ENCODE assay signal across 12 mouse cellular contexts in genomic region chr6:125256222-125256966, GRCm38 (mm10). TPM values are rescaled to one million over a fixed set of nuclear protein-coding genes. Genes with fewer than 3 reads are reported as not detected.
DNase-seq lines count a peak whose midpoint lies in the region; ATAC-seq and TF ChIP-seq lines count a peak whose summit lies in the region.
"Had no signal": no experiment of that assay in that cellular context is flagged by ENCODE, and none has a peak within 500 bp of the region (broad histone marks: within the 10 kb centered on the region; RNA-seq: fewer than 3 reads in every experiment).

No protein-coding gene starts in this region.

- no peaks in the 10 kb centered on the region for H3K9me3 ChIP-seq in midbrain, embryonic 16.5 days (replicated peaks; ENCODE audit: control insufficient read depth, low read length, poor library complexity, severe bottlenecking)
- H3K9me3 ChIP-seq in forebrain, postnatal 0 days (ENCODE audit: low read length): no peaks in the 10 kb centered on the region
- H3K9me3 ChIP-seq in hindbrain, embryonic 11.5 days (ENCODE audit: control insufficient read depth, low read length): no peaks in the 10 kb centered on the region
- H3K9me3 ChIP-seq: embryonic facial prominence, embryonic 13.5 days; liver, embryonic 13.5 days had no signal

- TF ChIP-seq CTCF in forebrain, postnatal 0 days (IDR thresholded peaks at IDR 0.05; ENCODE audit: low read depth): no peak

- no peak overlapping the region for H3K4me3 ChIP-seq in macrophage (ENCODE audit: inconsistent target)
- no peak overlapping the region for H3K4me3 ChIP-seq in midbrain, embryonic 16.5 days (ENCODE audit: low read depth, low read length)
- no peak overlapping the region for H3K4me3 ChIP-seq in forebrain, postnatal 0 days (ENCODE audit: low read depth, low read length)
- H3K4me3 ChIP-seq in hindbrain, embryonic 11.5 days (ENCODE audit: low read depth, low read length): no peak overlapping the region
- H3K4me3 ChIP-seq: embryonic facial prominence, embryonic 13.5 days; liver, embryonic 13.5 days had no signal

- ATAC-seq in midbrain, embryonic 16.5 days: no peak
- ATAC-seq in forebrain, postnatal 0 days: no peak
- no peak for ATAC-seq in hindbrain, embryonic 11.5 days (ENCODE audit: low FRiP score)

- peak; percentile 80 for DNase-seq in layer of hippocampus, adult 9-11 months
- no peak for DNase-seq in layer of hippocampus, adult 18-20 months (ENCODE audit: low spot score in 2 of 2)
- DNase-seq in adrenal gland, postnatal 14 days: peak; percentile 68
- DNase-seq in gastrocnemius, postnatal 14 days: peak; percentile 51
- no peak for DNase-seq in forebrain, postnatal 0 days
- DNase-seq in hindbrain, embryonic 11.5 days (ENCODE audit: low spot score): no peak
- DNase-seq: liver, embryonic 13.5 days had no signal

- intact Hi-C loops in gastrocnemius, postnatal 14 days (cut with DNase I; ENCODE audit: low total_unique reads): no loop called here

- no peak overlapping the region for H3K4me2 ChIP-seq in midbrain, embryonic 16.5 days (ENCODE audit: low read length)
- no peak overlapping the region for H3K4me2 ChIP-seq in forebrain, postnatal 0 days (ENCODE audit: low read depth)
- no peak overlapping the region for H3K4me2 ChIP-seq in hindbrain, embryonic 11.5 days (replicated peaks; ENCODE audit: low read depth, low read length)
- H3K4me2 ChIP-seq: embryonic facial prominence, embryonic 13.5 days; liver, embryonic 13.5 days had no signal

- H3K27ac ChIP-seq in macrophage: peak overlapping the region; percentile 93
- no peak overlapping the region for H3K27ac ChIP-seq in midbrain, embryonic 16.5 days (ENCODE audit: low read length)
- H3K27ac ChIP-seq in forebrain, postnatal 0 days (ENCODE audit: low read depth, low read length): no peak overlapping the region
- no peak overlapping the region for H3K27ac ChIP-seq in hindbrain, embryonic 11.5 days (ENCODE audit: low read depth, low read length)
- H3K27ac ChIP-seq: embryonic facial prominence, embryonic 13.5 days; liver, embryonic 13.5 days had no signal

- H3K9ac ChIP-seq in midbrain, embryonic 16.5 days (ENCODE audit: low read depth, low read length): no peak overlapping the region
- no peak overlapping the region for H3K9ac ChIP-seq in forebrain, postnatal 0 days
- H3K9ac ChIP-seq in hindbrain, embryonic 11.5 days (ENCODE audit: low read depth, low read length): no peak overlapping the region
- H3K9ac ChIP-seq: embryonic facial prominence, embryonic 13.5 days; liver, embryonic 13.5 days had no signal

- peaks cover 10% of the 10 kb centered on the region for H3K79me2 ChIP-seq in macrophage (ENCODE audit: inconsistent target)

- WGBS in macrophage (ENCODE audit: missing documents): 63% methylated on average over 8 of the region's 8 CpGs
- WGBS in midbrain, embryonic 16.5 days: 85% methylated on average over 8 of the region's 8 CpGs
- 80% methylated on average over 8 of the region's 8 CpGs for WGBS in forebrain, postnatal 0 days
- 84% methylated on average over 8 of the region's 8 CpGs for WGBS in hindbrain, embryonic 11.5 days

- H3K27me3 ChIP-seq in midbrain, embryonic 16.5 days (ENCODE audit: control insufficient read depth, insufficient read depth, low read depth, low read length): no peaks in the 10 kb centered on the region
- H3K27me3 ChIP-seq in forebrain, postnatal 0 days (ENCODE audit: insufficient read depth, low read length): no peaks in the 10 kb centered on the region
- no peaks in the 10 kb centered on the region for H3K27me3 ChIP-seq in hindbrain, embryonic 11.5 days (ENCODE audit: control insufficient read depth, insufficient read depth, low read length)
- H3K27me3 ChIP-seq: embryonic facial prominence, embryonic 13.5 days; liver, embryonic 13.5 days had no signal

- no peaks in the 10 kb centered on the region for H3K36me3 ChIP-seq in macrophage (ENCODE audit: inconsistent target)
- no peaks in the 10 kb centered on the region for H3K36me3 ChIP-seq in midbrain, embryonic 16.5 days (ENCODE audit: control insufficient read depth, insufficient read depth, low read length)
- no peaks in the 10 kb centered on the region for H3K36me3 ChIP-seq in forebrain, postnatal 0 days (ENCODE audit: insufficient read depth)
- H3K36me3 ChIP-seq in hindbrain, embryonic 11.5 days (ENCODE audit: control insufficient read depth, insufficient read depth, low read length): no peaks in the 10 kb centered on the region
- H3K36me3 ChIP-seq: embryonic facial prominence, embryonic 13.5 days; liver, embryonic 13.5 days had no signal

- no peaks in the 10 kb centered on the region for H3K4me1 ChIP-seq in midbrain, embryonic 16.5 days (ENCODE audit: control insufficient read depth, insufficient read depth, low read length)
- H3K4me1 ChIP-seq in forebrain, postnatal 0 days (ENCODE audit: insufficient read depth): no peaks in the 10 kb centered on the region
- H3K4me1 ChIP-seq in hindbrain, embryonic 11.5 days (replicated peaks; ENCODE audit: control insufficient read depth, insufficient read depth, low read length): no peaks in the 10 kb centered on the region
- H3K4me1 ChIP-seq: liver, embryonic 13.5 days had no signal

RNA-seq across cellular contexts. Expression of gene Cd27, which starts 19.6 kb away (rescaled TPM):
- not detected for total RNA-seq in layer of hippocampus, adult 18-20 months (2021)
- total RNA-seq in adrenal gland, postnatal 14 days (2021): 0.93 and 6.9 TPM in 2 replicates
- total RNA-seq in gastrocnemius, postnatal 14 days (2021): under 1 TPM in 1 of 2 experiments, not detected in 1; 0.16 TPM
- total RNA-seq in macrophage (2018; cell fraction: chromatin; rRNA removed): not detected
- total RNA-seq in macrophage (2018; cell fraction: cytosol; rRNA removed): not detected
- not detected for total RNA-seq in macrophage (2018; cell fraction: nucleus; rRNA removed)
- not detected in 3 replicates for polyA plus RNA-seq in macrophage (2018)
- polyA plus RNA-seq in midbrain, embryonic 16.5 days (2015; fragmentation: Nextera tagmentation; extraction: Ambion mirVana): 1.1 and 2.0 TPM in 2 replicates
- not detected in 2 replicates for total RNA-seq in forebrain, postnatal 0 days (2014; rRNA removed)
- 0.33 TPM in 1 of 2 replicates, not detected in the other for polyA plus RNA-seq in forebrain, postnatal 0 days (2015; fragmentation: Nextera tagmentation; extraction: Ambion mirVana)
- polyA plus RNA-seq in hindbrain, embryonic 11.5 days (2014; fragmentation: Nextera tagmentation; extraction: Ambion mirVana): 0.52 and 1.2 TPM in 2 replicates

RNA-seq across cellular contexts. Expression of gene Tapbpl, which starts 24.7 kb away (rescaled TPM):
- total RNA-seq in layer of hippocampus, adult 18-20 months (2021): 1 to 10 TPM; 4.1 to 4.4 TPM
- total RNA-seq in adrenal gland, postnatal 14 days (2021): 12.6 and 14.0 TPM in 2 replicates
- total RNA-seq in gastrocnemius, postnatal 14 days (2021): 1 to 10 TPM; 2.2 to 2.3 TPM
- 10 to 100 TPM in 14 of 26 experiments, 1 to 10 TPM in 12; 3.1 to 21.5 (median 10.5) TPM for total RNA-seq in macrophage (2018; cell fraction: chromatin; rRNA removed)
- 10 to 100 TPM; 14.4 to 67.4 (median 32.1) TPM for total RNA-seq in macrophage (2018; cell fraction: cytosol; rRNA removed)
- total RNA-seq in macrophage (2018; cell fraction: nucleus; rRNA removed): 10 to 100 TPM in 25 of 26 experiments, 1 to 10 TPM in 1; 7.9 to 53.9 (median 24.3) TPM
- polyA plus RNA-seq in macrophage (2018): 11.1 to 31.4 TPM (median 11.5 TPM) in 3 replicates
- 7.4 and 8.3 TPM in 2 replicates for polyA plus RNA-seq in midbrain, embryonic 16.5 days (2015; fragmentation: Nextera tagmentation; extraction: Ambion mirVana)
- total RNA-seq in forebrain, postnatal 0 days (2014; rRNA removed): 2.5 and 4.3 TPM in 2 replicates
- polyA plus RNA-seq in forebrain, postnatal 0 days (2015; fragmentation: Nextera tagmentation; extraction: Ambion mirVana): 3.7 and 6.9 TPM in 2 replicates
- 1.0 and 2.2 TPM in 2 replicates for polyA plus RNA-seq in hindbrain, embryonic 11.5 days (2014; fragmentation: Nextera tagmentation; extraction: Ambion mirVana)

RNA-seq across cellular contexts. Expression of gene Tuba3a, which starts 29.4 kb away (rescaled TPM):
- total RNA-seq in layer of hippocampus, adult 18-20 months (2021): not detected
- total RNA-seq in adrenal gland, postnatal 14 days (2021): not detected in 2 replicates
- not detected for total RNA-seq in gastrocnemius, postnatal 14 days (2021)
- total RNA-seq in macrophage (2018; cell fraction: chromatin; rRNA removed): not detected
- total RNA-seq in macrophage (2018; cell fraction: cytosol; rRNA removed): not detected
- not detected for total RNA-seq in macrophage (2018; cell fraction: nucleus; rRNA removed)
- polyA plus RNA-seq in macrophage (2018): not detected in 3 replicates
- polyA plus RNA-seq in midbrain, embryonic 16.5 days (2015; fragmentation: Nextera tagmentation; extraction: Ambion mirVana): not detected in 2 replicates
- total RNA-seq in forebrain, postnatal 0 days (2014; rRNA removed): not detected in 2 replicates
- polyA plus RNA-seq in forebrain, postnatal 0 days (2015; fragmentation: Nextera tagmentation; extraction: Ambion mirVana): not detected in 2 replicates
- not detected in 2 replicates for polyA plus RNA-seq in hindbrain, embryonic 11.5 days (2014; fragmentation: Nextera tagmentation; extraction: Ambion mirVana)
- polyA plus RNA-seq: heart, postnatal 0 days; liver, embryonic 13.5 days; neural tube, embryonic 14.5 days had no signal

RNA-seq across cellular contexts. Expression of gene Vamp1, which starts 41.0 kb away (rescaled TPM):
- 10 to 100 TPM; 82.2 to 86.4 TPM for total RNA-seq in layer of hippocampus, adult 18-20 months (2021)
- 31.8 and 42.6 TPM in 2 replicates for total RNA-seq in adrenal gland, postnatal 14 days (2021)
- 10 to 100 TPM; 10.7 to 11.3 TPM for total RNA-seq in gastrocnemius, postnatal 14 days (2021)
- total RNA-seq in macrophage (2018; cell fraction: chromatin; rRNA removed): 10 to 100 TPM in 25 of 26 experiments, 1 to 10 TPM in 1; 8.7 to 78.4 (median 34.0) TPM
- 1 to 10 TPM; 2.9 to 8.4 (median 5.3) TPM for total RNA-seq in macrophage (2018; cell fraction: cytosol; rRNA removed)
- 10 to 100 TPM in 24 of 26 experiments, 1 to 10 TPM in 2; 8.6 to 60.6 (median 23.2) TPM for total RNA-seq in macrophage (2018; cell fraction: nucleus; rRNA removed)
- polyA plus RNA-seq in macrophage (2018): 4.9 to 8.4 TPM (median 6.3 TPM) in 3 replicates
- polyA plus RNA-seq in midbrain, embryonic 16.5 days (2015; fragmentation: Nextera tagmentation; extraction: Ambion mirVana): 14.2 and 21.2 TPM in 2 replicates
- total RNA-seq in forebrain, postnatal 0 days (2014; rRNA removed): 6.7 and 12.9 TPM in 2 replicates
- polyA plus RNA-seq in forebrain, postnatal 0 days (2015; fragmentation: Nextera tagmentation; extraction: Ambion mirVana): 7.9 and 11.9 TPM in 2 replicates
- 1.7 and 2.3 TPM in 2 replicates for polyA plus RNA-seq in hindbrain, embryonic 11.5 days (2014; fragmentation: Nextera tagmentation; extraction: Ambion mirVana)

RNA-seq across cellular contexts. Expression of gene Ltbr, which starts 57.3 kb away (rescaled TPM):
- 1 to 10 TPM; 6.5 to 7.4 TPM for total RNA-seq in layer of hippocampus, adult 18-20 months (2021)
- total RNA-seq in adrenal gland, postnatal 14 days (2021): 68.7 and 70.0 TPM in 2 replicates
- 10 to 100 TPM; 24.8 to 26.3 TPM for total RNA-seq in gastrocnemius, postnatal 14 days (2021)
- total RNA-seq in macrophage (2018; cell fraction: chromatin; rRNA removed): 10 to 100 TPM in 25 of 26 experiments, 1 to 10 TPM in 1; 9.9 to 76.7 (median 35.1) TPM
- total RNA-seq in macrophage (2018; cell fraction: cytosol; rRNA removed): 10 to 100 TPM; 42.1 to 80.0 (median 63.8) TPM
- 10 to 100 TPM; 27.8 to 92.3 (median 45.0) TPM for total RNA-seq in macrophage (2018; cell fraction: nucleus; rRNA removed)
- polyA plus RNA-seq in macrophage (2018): 54.9 to 70.4 TPM (median 60.9 TPM) in 3 replicates
- polyA plus RNA-seq in midbrain, embryonic 16.5 days (2015; fragmentation: Nextera tagmentation; extraction: Ambion mirVana): 12.8 and 16.0 TPM in 2 replicates
- total RNA-seq in forebrain, postnatal 0 days (2014; rRNA removed): 14.9 and 19.9 TPM in 2 replicates
- 11.4 and 14.8 TPM in 2 replicates for polyA plus RNA-seq in forebrain, postnatal 0 days (2015; fragmentation: Nextera tagmentation; extraction: Ambion mirVana)
- polyA plus RNA-seq in hindbrain, embryonic 11.5 days (2014; fragmentation: Nextera tagmentation; extraction: Ambion mirVana): 17.9 and 19.0 TPM in 2 replicates

Comparison
In these comparisons a context has a peak if more than half of its experiments do, and no peak if none do; other contexts are left out.
1. DNase-seq: peak in layer of hippocampus, adult 9-11 months (single experiment), adrenal gland, postnatal 14 days (single experiment) and gastrocnemius, postnatal 14 days (single experiment); none in layer of hippocampus, adult 18-20 months (0 of 2), forebrain, postnatal 0 days (single experiment) and hindbrain, embryonic 11.5 days (single experiment).